8 mouse cellular contexts compared by ENCODE assay signal in the genomic region with DNA sequence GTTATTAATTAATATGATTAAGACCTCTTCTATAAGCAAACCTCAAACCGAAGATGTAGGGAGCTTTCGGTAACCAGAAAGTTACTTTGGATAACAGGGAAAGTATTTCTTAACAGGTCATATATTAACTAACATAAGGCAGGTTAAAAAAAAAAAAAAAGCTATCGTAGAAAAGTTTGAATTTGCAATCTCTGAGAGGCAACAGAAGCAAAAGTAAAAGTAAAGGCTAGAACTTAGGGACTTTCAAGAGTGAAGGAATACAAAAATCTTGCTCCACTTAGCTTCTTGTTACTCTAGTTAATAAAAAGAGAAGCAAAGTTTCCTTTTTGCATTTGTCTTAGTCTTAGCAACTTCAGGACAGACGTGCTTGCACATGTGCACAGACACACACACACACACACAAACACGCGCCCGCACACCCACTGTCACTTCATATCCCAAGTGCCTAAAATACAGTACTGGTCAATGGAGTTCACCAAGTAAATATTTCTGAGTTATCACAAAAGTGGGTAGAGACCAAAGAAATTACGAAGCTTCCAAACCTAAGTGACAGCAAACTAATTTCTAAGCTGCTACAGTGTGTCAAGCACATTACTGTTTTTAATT. TPM values are rescaled to one million over a fixed set of nuclear protein-coding genes. Genes with fewer than 3 reads are reported as not detected.
A peak's percentile ranks its signal among the peaks of the same experiment; 100 is the strongest.
DNase-seq lines count a peak whose midpoint lies in the region; ATAC-seq and TF ChIP-seq lines count a peak whose summit lies in the region.

No protein-coding gene starts in this region.

- H3K4me1 ChIP-seq in liver, adult 2 months (ENCODE audit: control insufficient read depth, insufficient read depth, low read length): no peaks in the 10 kb centered on the region; the same call in 1 of the 2 replicates
- no peaks in the 10 kb centered on the region for H3K4me1 ChIP-seq in cortical plate, adult 2 months (ENCODE audit: control insufficient read depth, insufficient read depth, low read length)
- H3K4me1 ChIP-seq in intestine, embryonic 15.5 days (replicated peaks): 0 out of 2 replicates have a peak, but pooled peaks cover 2% of the 10 kb centered on the region
- H3K4me1 ChIP-seq in midbrain, embryonic 12.5 days: peaks cover 14% of the 10 kb centered on the region

- TF ChIP-seq POLR2A in liver, adult 2 months (IDR thresholded peaks at IDR 0.05; ENCODE audit: extremely low read depth, insufficient read depth, low read length): no peak
- no peak for TF ChIP-seq POLR2A in cortical plate, adult 2 months (IDR thresholded peaks at IDR 0.05; ENCODE audit: extremely low read depth, insufficient read depth, low read length)

- H3K36me3 ChIP-seq in liver, adult 2 months (ENCODE audit: control insufficient read depth, insufficient read depth, low read length): no peaks in the 10 kb centered on the region
- H3K36me3 ChIP-seq in intestine, embryonic 15.5 days: no peaks in the 10 kb centered on the region
- no peaks in the 10 kb centered on the region for H3K36me3 ChIP-seq in midbrain, embryonic 12.5 days

- peak; percentile 41 for ATAC-seq in intestine, embryonic 15.5 days
- peak; percentile 21 for ATAC-seq in midbrain, embryonic 12.5 days (ENCODE audit: low FRiP score, low read depth)

- DNase-seq in liver, adult 2 months (ENCODE audit: extremely low read depth, low read depth, low spot score): peak; percentile 51
- DNase-seq in liver: no peak
- DNase-seq in gastrocnemius, postnatal 36 days: no peak
- no peak for DNase-seq in spleen, postnatal 14 days (ENCODE audit: low spot score in 2 of 2)
- no peak for DNase-seq in gastrocnemius, adult 8-10 months (ENCODE audit: low spot score in 2 of 2)

- H3K4me3 ChIP-seq in liver, adult 2 months (ENCODE audit: insufficient read depth, low read depth, low read length): peak overlapping the region; percentile 73
- peak overlapping the region; percentile 65 for H3K4me3 ChIP-seq in cortical plate, adult 2 months (ENCODE audit: insufficient read depth, low read length)
- peak overlapping the region; percentile 72 for H3K4me3 ChIP-seq in intestine, embryonic 15.5 days (replicated peaks)
- peak overlapping the region; percentile 64 for H3K4me3 ChIP-seq in midbrain, embryonic 12.5 days

- 5% methylated on average over 8 of the region's 8 CpGs for WGBS in liver, adult 2 months
- WGBS in intestine, embryonic 15.5 days: 25% methylated on average over 8 of the region's 8 CpGs
- WGBS in midbrain, embryonic 12.5 days: 44% methylated on average over 8 of the region's 8 CpGs

- intact Hi-C loops in gastrocnemius, postnatal 36 days (cut with DNase I): no loop called here

- H3K4me2 ChIP-seq in intestine, embryonic 15.5 days (replicated peaks): peak overlapping the region; percentile 74
- peak overlapping the region; percentile 54 for H3K4me2 ChIP-seq in midbrain, embryonic 12.5 days (replicated peaks)

- H3K27me3 ChIP-seq in liver, adult 2 months (ENCODE audit: control insufficient read depth, insufficient read depth, low read length): no peaks in the 10 kb centered on the region
- H3K27me3 ChIP-seq in intestine, embryonic 15.5 days (replicated peaks): no peaks in the 10 kb centered on the region
- no peaks in the 10 kb centered on the region for H3K27me3 ChIP-seq in midbrain, embryonic 12.5 days

- no peaks in the 10 kb centered on the region for H3K9me3 ChIP-seq in intestine, embryonic 15.5 days
- no peaks in the 10 kb centered on the region for H3K9me3 ChIP-seq in midbrain, embryonic 12.5 days

- peak overlapping the region; percentile 63 for H3K27ac ChIP-seq in liver, adult 2 months (replicated peaks; ENCODE audit: insufficient read depth, low read depth, low read length)
- H3K27ac ChIP-seq in cortical plate, adult 2 months (ENCODE audit: insufficient read depth, low read length): peak overlapping the region; percentile 11; the same call in 1 of the 2 replicates
- peak overlapping the region; percentile 96 for H3K27ac ChIP-seq in intestine, embryonic 15.5 days
- H3K27ac ChIP-seq in midbrain, embryonic 12.5 days (replicated peaks): peak overlapping the region; percentile 96

- H3K79me2 ChIP-seq in liver, adult 2 months (ENCODE audit: control insufficient read depth, insufficient read depth, low read length): no peaks in the 10 kb centered on the region

- H3K9ac ChIP-seq in liver, adult 2 months (ENCODE audit: low read depth, low read length): peak overlapping the region; percentile 68
- peak overlapping the region; percentile 82 for H3K9ac ChIP-seq in intestine, embryonic 15.5 days
- peak overlapping the region; percentile 70; the same call in 1 of the 2 replicates for H3K9ac ChIP-seq in midbrain, embryonic 12.5 days (replicated peaks)

- no peak for TF ChIP-seq CTCF in liver, adult 2 months (IDR thresholded peaks at IDR 0.05; ENCODE audit: low read depth, low read length)
- TF ChIP-seq CTCF in cortical plate, adult 2 months (IDR thresholded peaks at IDR 0.05; ENCODE audit: extremely low read depth, insufficient read depth, low read length): no peak

RNA-seq across cellular contexts. Expression of gene Trdmt1, which starts 0.8 kb away (rescaled TPM):
- 2.7 and 3.9 TPM in 2 replicates for total RNA-seq in liver, adult 2 months (2014; rRNA removed)
- 0.68 and 0.83 TPM in 2 replicates for polyA plus RNA-seq in liver, adult 2 months (2012; rRNA removed)
- 4.8 and 5.4 TPM in 2 replicates for polyA plus RNA-seq in cortical plate, adult 2 months (2012; rRNA removed)
- 8.1 and 10.0 TPM in 2 replicates for polyA plus RNA-seq in intestine, embryonic 15.5 days (2015; fragmentation: Nextera tagmentation; extraction: Ambion mirVana)
- 8.2 and 10.5 TPM in 2 replicates for polyA plus RNA-seq in midbrain, embryonic 12.5 days (2016; fragmentation: Nextera tagmentation; extraction: Ambion mirVana)
- total RNA-seq in gastrocnemius, postnatal 36 days (2021): 1 to 10 TPM; 3.4 to 4.3 TPM
- total RNA-seq in gastrocnemius, adult 8-10 months (2022): 1 to 10 TPM; 2.4 to 4.1 (median 3.7) TPM

RNA-seq across cellular contexts. Expression of gene Vim, which starts 30.1 kb away (rescaled TPM):
- total RNA-seq in liver, adult 2 months (2014; rRNA removed): 18.4 and 23.3 TPM in 2 replicates
- 25.4 and 34.6 TPM in 2 replicates for polyA plus RNA-seq in liver, adult 2 months (2012; rRNA removed)
- polyA plus RNA-seq in cortical plate, adult 2 months (2012; rRNA removed): 85.8 and 101 TPM in 2 replicates
- polyA plus RNA-seq in intestine, embryonic 15.5 days (2015; fragmentation: Nextera tagmentation; extraction: Ambion mirVana): 442 and 454 TPM in 2 replicates
- 1,184 and 1,191 TPM in 2 replicates for polyA plus RNA-seq in midbrain, embryonic 12.5 days (2016; fragmentation: Nextera tagmentation; extraction: Ambion mirVana)
- total RNA-seq in gastrocnemius, postnatal 36 days (2021): 100 to 1,000 TPM; 118 to 161 TPM
- 100 to 1,000 TPM in 1 of 4 experiments, 10 to 100 TPM in 3; 64.2 to 139 (median 92.0) TPM for total RNA-seq in gastrocnemius, adult 8-10 months (2022)

RNA-seq across cellular contexts. Expression of gene Cubn, which starts 52.0 kb away (rescaled TPM):
- total RNA-seq in liver, adult 2 months (2014; rRNA removed): 0.07 TPM in 1 of 2 replicates, not detected in the other
- polyA plus RNA-seq in liver, adult 2 months (2012; rRNA removed): not detected in 2 replicates
- 0.06 and 0.10 TPM in 2 replicates for polyA plus RNA-seq in cortical plate, adult 2 months (2012; rRNA removed)
- 7.3 and 8.9 TPM in 2 replicates for polyA plus RNA-seq in intestine, embryonic 15.5 days (2015; fragmentation: Nextera tagmentation; extraction: Ambion mirVana)
- 0.41 and 0.89 TPM in 2 replicates for polyA plus RNA-seq in midbrain, embryonic 12.5 days (2016; fragmentation: Nextera tagmentation; extraction: Ambion mirVana)
- total RNA-seq in gastrocnemius, postnatal 36 days (2021): under 1 TPM; 0.05 to 0.08 TPM
- total RNA-seq in gastrocnemius, adult 8-10 months (2022): under 1 TPM; 0.02 to 0.05 (median 0.04) TPM

Comparison
In these comparisons a context has a peak if more than half of its experiments do, and no peak if none do; other contexts are left out.
1. H3K27ac ChIP-seq: peak in every context shown above with its lines; median percentile 96 in intestine, embryonic 15.5 days; 96 in midbrain, embryonic 12.5 days; 63 in liver, adult 2 months; 11 in cortical plate, adult 2 months.